In genomic region chr1:36191966-36192365, GRCm38 (mm10) we compare ENCODE assay signal across 32 mouse cellular contexts. TPM values are rescaled to one million over a fixed set of nuclear protein-coding genes. Genes with fewer than 3 reads are reported as not detected.
A peak's percentile ranks its signal among the peaks of the same experiment; 100 is the strongest.
DNase-seq lines count a peak whose midpoint lies in the region; ATAC-seq and TF ChIP-seq lines count a peak whose summit lies in the region.
"Had no signal": no experiment of that assay in that cellular context is flagged by ENCODE, and none has a peak within 500 bp of the region (broad histone marks: within the 10 kb centered on the region; RNA-seq: fewer than 3 reads in every experiment).

No protein-coding gene starts in this region.

- TF ChIP-seq CTCF in heart, postnatal 0 days (IDR thresholded peaks at IDR 0.05; ENCODE audit: low read depth) = no peak
- no peak for TF ChIP-seq CTCF in lung, postnatal 0 days (IDR thresholded peaks at IDR 0.05)

- no peaks in the 10 kb centered on the region for H3K9me3 ChIP-seq in heart, embryonic 12.5 days (replicated peaks)
- H3K9me3 ChIP-seq in heart, postnatal 0 days (replicated peaks; ENCODE audit: control insufficient read depth, low read length) = no peaks in the 10 kb centered on the region
- H3K9me3 ChIP-seq in heart, embryonic 11.5 days (replicated peaks; ENCODE audit: control insufficient read depth, low read length) = no peaks in the 10 kb centered on the region
- H3K9me3 ChIP-seq in lung, postnatal 0 days (ENCODE audit: low read length) = no peaks in the 10 kb centered on the region
- H3K9me3 ChIP-seq: embryonic facial prominence, embryonic 12.5 days; hindbrain, embryonic 12.5 days; intestine, embryonic 15.5 days; limb, embryonic 13.5 days; liver, embryonic 13.5 days; midbrain, embryonic 13.5 days; neural tube, embryonic 13.5 days had no signal

- H3K36me3 ChIP-seq in heart, embryonic 12.5 days = peaks cover 92% of the 10 kb centered on the region
- H3K36me3 ChIP-seq in heart, postnatal 0 days (replicated peaks; ENCODE audit: control insufficient read depth, insufficient read depth, low read length) = peaks cover 81% of the 10 kb centered on the region
- peaks cover 26% of the 10 kb centered on the region for H3K36me3 ChIP-seq in heart, embryonic 11.5 days (ENCODE audit: control insufficient read depth, insufficient read depth, low read length)
- H3K36me3 ChIP-seq in lung, postnatal 0 days (ENCODE audit: insufficient read depth, low read length) = peaks cover 47% of the 10 kb centered on the region

- TF ChIP-seq EP300 in heart, postnatal 0 days (IDR thresholded peaks at IDR 0.05; ENCODE audit: low read depth) = no peak
- TF ChIP-seq EP300 in lung, postnatal 0 days (IDR thresholded peaks at IDR 0.05) = no peak

- no peak overlapping the region for H3K4me3 ChIP-seq in heart, embryonic 12.5 days
- no peak overlapping the region for H3K4me3 ChIP-seq in heart, postnatal 0 days (ENCODE audit: low read depth, low read length)
- H3K4me3 ChIP-seq in heart, embryonic 11.5 days (ENCODE audit: low read depth, low read length) = no peak overlapping the region
- no peak overlapping the region for H3K4me3 ChIP-seq in lung, postnatal 0 days (ENCODE audit: low read depth, low read length)
- H3K4me3 ChIP-seq: embryonic facial prominence, embryonic 12.5 days; gastrocnemius, adult 2 months; hindbrain, embryonic 12.5 days; intestine, embryonic 15.5 days; limb, embryonic 13.5 days; liver, embryonic 13.5 days; midbrain, embryonic 13.5 days; neural tube, embryonic 13.5 days had no signal

- no peak overlapping the region for H3K9ac ChIP-seq in heart, embryonic 12.5 days
- H3K9ac ChIP-seq in heart, postnatal 0 days (replicated peaks; ENCODE audit: low read depth, low read length) = no peak overlapping the region
- no peak overlapping the region for H3K9ac ChIP-seq in heart, embryonic 11.5 days (ENCODE audit: low read depth, low read length)
- H3K9ac ChIP-seq in lung, postnatal 0 days (replicated peaks; ENCODE audit: low read depth) = no peak overlapping the region
- H3K9ac ChIP-seq: embryonic facial prominence, embryonic 12.5 days; hindbrain, embryonic 12.5 days; intestine, embryonic 15.5 days; limb, embryonic 13.5 days; liver, embryonic 13.5 days; midbrain, embryonic 13.5 days; neural tube, embryonic 13.5 days had no signal

- peak overlapping the region; percentile 58 for H3K27ac ChIP-seq in heart, embryonic 12.5 days (ENCODE audit: poor library complexity, severe bottlenecking)
- no peak overlapping the region for H3K27ac ChIP-seq in heart, postnatal 0 days (ENCODE audit: low read depth)
- H3K27ac ChIP-seq in heart, embryonic 11.5 days (ENCODE audit: low read depth, low read length) = no peak overlapping the region
- H3K27ac ChIP-seq in lung, postnatal 0 days (ENCODE audit: low read length) = peak overlapping the region; percentile 20; the same call in 1 of the 2 replicates
- H3K27ac ChIP-seq: embryonic facial prominence, embryonic 12.5 days; gastrocnemius, adult 2 months; hindbrain, embryonic 12.5 days; hindbrain, postnatal 0 days; intestine, embryonic 15.5 days; kidney, postnatal 0 days; limb, embryonic 13.5 days; liver, embryonic 13.5 days; midbrain, embryonic 13.5 days; neural tube, embryonic 13.5 days had no signal

- no peak for DNase-seq in heart, adult 11 months
- DNase-seq in heart, postnatal 0 days (ENCODE audit: low spot score) = peak; percentile 47
- DNase-seq in lung, postnatal 0 days (ENCODE audit: low spot score) = peak; percentile 82
- DNase-seq in lung, postnatal 36 days = no peak
- peak; percentile 7 for DNase-seq in lung, postnatal 10 days
- DNase-seq: adrenal gland, postnatal 10 days; cerebellum, adult 11 months; cerebellum, adult 9-10 months; cerebellum, postnatal 36 days; embryo, embryonic 11 days; gastrocnemius, adult 2 months; gastrocnemius, postnatal 36 days; heart, postnatal 10 days; kidney, adult 2 months; kidney, postnatal 4 days; liver, embryonic 13.5 days; right cerebral cortex, postnatal 25 days; spleen, adult 18-20 months; thymus, postnatal 25 days had no signal

- H3K4me1 ChIP-seq in heart, embryonic 12.5 days (replicated peaks) = peaks cover 11% of the 10 kb centered on the region
- no peaks in the 10 kb centered on the region for H3K4me1 ChIP-seq in heart, postnatal 0 days (ENCODE audit: control insufficient read depth, insufficient read depth)
- 0 out of 2 replicates have a peak, but pooled peaks cover 3% of the 10 kb centered on the region for H3K4me1 ChIP-seq in heart, embryonic 11.5 days (ENCODE audit: control insufficient read depth, insufficient read depth, low read length)
- no peaks in the 10 kb centered on the region for H3K4me1 ChIP-seq in lung, postnatal 0 days (ENCODE audit: insufficient read depth, low read depth, low read length)
- H3K4me1 ChIP-seq: embryonic facial prominence, embryonic 12.5 days; hindbrain, embryonic 12.5 days; intestine, embryonic 15.5 days; limb, embryonic 13.5 days; liver, embryonic 13.5 days; midbrain, embryonic 13.5 days; neural tube, embryonic 13.5 days had no signal

- WGBS in heart, embryonic 12.5 days = 43% methylated on average over 11 of the region's 11 CpGs
- WGBS in heart, postnatal 0 days = 30% methylated on average over 11 of the region's 11 CpGs
- WGBS in heart, embryonic 11.5 days (ENCODE audit: insufficient replicate concordance) = 52% methylated on average over 11 of the region's 11 CpGs
- WGBS in lung, postnatal 0 days = 68% methylated on average over 11 of the region's 11 CpGs

- H3K4me2 ChIP-seq in heart, embryonic 12.5 days = no peak overlapping the region
- H3K4me2 ChIP-seq in heart, postnatal 0 days (ENCODE audit: low read depth, low read length) = no peak overlapping the region
- H3K4me2 ChIP-seq in heart, embryonic 11.5 days = no peak overlapping the region
- no peak overlapping the region for H3K4me2 ChIP-seq in lung, postnatal 0 days (replicated peaks; ENCODE audit: low read depth, low read length)
- H3K4me2 ChIP-seq: embryonic facial prominence, embryonic 12.5 days; hindbrain, embryonic 12.5 days; intestine, embryonic 15.5 days; limb, embryonic 13.5 days; liver, embryonic 13.5 days; midbrain, embryonic 13.5 days; neural tube, embryonic 13.5 days had no signal

- peak; percentile 72 for ATAC-seq in heart, embryonic 12.5 days (ENCODE audit: insufficient number of reproducible peaks, low FRiP score)
- ATAC-seq in heart, postnatal 0 days (ENCODE audit: insufficient read depth, low read depth) = peak; percentile 78
- ATAC-seq in heart, embryonic 11.5 days (replicated peaks; ENCODE audit: insufficient number of reproducible peaks, low FRiP score, low TSS enrichment) = no peak
- peak; percentile 92 for ATAC-seq in lung, postnatal 0 days
- ATAC-seq in megakaryocyte progenitor cell, adult 5-6 weeks (replicated peaks; ENCODE audit: poor library complexity) = no peak
- ATAC-seq: forebrain, embryonic 14.5 days; hindbrain, postnatal 0 days; intestine, embryonic 15.5 days; midbrain, embryonic 13.5 days; Patski had no signal

- no peaks in the 10 kb centered on the region for H3K27me3 ChIP-seq in heart, embryonic 12.5 days (replicated peaks)
- H3K27me3 ChIP-seq in heart, postnatal 0 days (ENCODE audit: control insufficient read depth, insufficient read depth, low read length) = no peaks in the 10 kb centered on the region
- no peaks in the 10 kb centered on the region for H3K27me3 ChIP-seq in heart, embryonic 11.5 days (ENCODE audit: control insufficient read depth, insufficient read depth, low read length)
- no peaks in the 10 kb centered on the region for H3K27me3 ChIP-seq in lung, postnatal 0 days (replicated peaks; ENCODE audit: insufficient read depth, low read length)
- H3K27me3 ChIP-seq: embryonic facial prominence, embryonic 12.5 days; hindbrain, embryonic 12.5 days; intestine, embryonic 15.5 days; limb, embryonic 13.5 days; liver, embryonic 13.5 days; midbrain, embryonic 13.5 days; neural tube, embryonic 13.5 days; Patski had no signal

RNA-seq across cellular contexts. Expression of gene Uggt1, which starts 52.6 kb away (rescaled TPM):
- 46.0 and 53.3 TPM in 2 replicates for polyA plus RNA-seq in heart, embryonic 12.5 days (2016; fragmentation: Nextera tagmentation; extraction: Ambion mirVana)
- total RNA-seq in heart, postnatal 0 days (2014; rRNA removed; ENCODE audit: low replicate concordance) = 26.7 and 58.0 TPM in 2 replicates
- 15.4 and 16.0 TPM in 2 replicates for polyA plus RNA-seq in heart, postnatal 0 days (2015; fragmentation: Nextera tagmentation; extraction: Ambion mirVana)
- polyA plus RNA-seq in heart, embryonic 11.5 days (2014; fragmentation: Nextera tagmentation; extraction: Ambion mirVana) = 60.6 and 61.9 TPM in 2 replicates
- polyA plus RNA-seq in lung, postnatal 0 days (2015; fragmentation: Nextera tagmentation; extraction: Ambion mirVana) = 29.1 and 33.6 TPM in 2 replicates
- total RNA-seq in megakaryocyte progenitor cell, adult 5-6 weeks (2015) = 90.2 and 94.4 TPM in 2 replicates
- total RNA-seq in megakaryocyte progenitor cell, adult 5-6 weeks (2017) = 118 and 151 TPM in 2 replicates

Comparison
In these comparisons a context has a peak if more than half of its experiments do, and no peak if none do; other contexts are left out.
1. ATAC-seq: peak in heart, embryonic 12.5 days (single experiment), heart, postnatal 0 days (single experiment) and lung, postnatal 0 days (single experiment); none in heart, embryonic 11.5 days (single experiment) and megakaryocyte progenitor cell, adult 5-6 weeks (single experiment).
2. H3K27ac ChIP-seq: peak in heart, embryonic 12.5 days (single experiment) and lung, postnatal 0 days (single experiment); none in heart, postnatal 0 days (single experiment) and heart, embryonic 11.5 days (single experiment).
3. DNase-seq: peak in heart, postnatal 0 days (single experiment), lung, postnatal 0 days (single experiment) and lung, postnatal 10 days (single experiment); none in heart, adult 11 months (single experiment) and lung, postnatal 36 days (single experiment).